Mouse (Mus musculus): ENCODE measurements around the gene Emp2.

The Emp2 gene

DNA sequence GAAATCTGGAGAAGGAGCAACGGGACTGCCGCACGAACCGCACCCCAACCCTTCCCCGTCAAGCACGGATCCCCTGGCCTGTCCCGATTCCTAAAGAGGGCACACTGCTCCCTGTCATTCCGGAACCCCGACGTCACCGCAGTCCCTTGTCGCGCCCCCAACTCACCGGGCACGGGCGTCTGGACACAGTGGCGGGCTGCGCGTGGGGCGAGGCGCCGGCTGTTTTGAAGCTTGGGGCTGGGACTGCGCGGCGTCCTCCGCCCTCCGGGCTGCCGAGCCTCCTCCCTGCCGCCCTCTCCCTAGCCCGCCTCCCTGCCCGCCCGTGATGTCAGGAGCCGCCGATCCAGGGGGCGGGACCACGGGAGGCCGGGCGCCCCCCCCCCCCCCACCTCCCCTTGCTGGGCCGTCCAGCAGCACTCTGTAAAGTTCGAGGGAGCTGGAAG lies at the start of gene Emp2:
Gene Emp2 (minus strand): TSS at position 323 of the 443 bp plus-strand sequence.
- in situ Hi-C loops (cut with MboI, MseI), result loop anchor here in 1 of 2 experiments (5.0 kb wide), 1 partner anchor 51 kb away; no protein-coding TSS in a partner anchor

DNA sequence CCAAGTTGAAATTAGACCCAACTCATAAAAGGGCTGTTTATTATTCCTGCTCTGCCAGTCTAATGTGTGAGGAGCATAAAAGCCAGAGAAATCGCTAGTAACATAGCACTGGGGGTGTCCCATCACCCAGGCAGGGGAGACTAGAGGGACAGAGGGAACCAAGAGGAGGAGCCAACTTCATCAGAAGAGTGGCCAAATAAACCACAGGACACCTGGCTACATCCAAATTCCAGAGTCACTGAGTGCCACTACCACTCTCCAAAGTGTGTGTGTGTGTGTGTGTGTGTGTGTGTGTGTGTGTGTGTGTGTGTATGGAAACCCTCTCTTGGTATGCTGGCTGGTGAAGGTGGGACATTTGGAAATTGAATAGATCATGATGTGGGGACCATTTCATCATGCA lies 49.3 kb upstream of the Emp2 start:
- in situ Hi-C loops (cut with MboI, MseI), result loop anchor here (10.0 kb wide), 2 partner anchors 58 to 1372 kb away; no protein-coding TSS in a partner anchor

DNA sequence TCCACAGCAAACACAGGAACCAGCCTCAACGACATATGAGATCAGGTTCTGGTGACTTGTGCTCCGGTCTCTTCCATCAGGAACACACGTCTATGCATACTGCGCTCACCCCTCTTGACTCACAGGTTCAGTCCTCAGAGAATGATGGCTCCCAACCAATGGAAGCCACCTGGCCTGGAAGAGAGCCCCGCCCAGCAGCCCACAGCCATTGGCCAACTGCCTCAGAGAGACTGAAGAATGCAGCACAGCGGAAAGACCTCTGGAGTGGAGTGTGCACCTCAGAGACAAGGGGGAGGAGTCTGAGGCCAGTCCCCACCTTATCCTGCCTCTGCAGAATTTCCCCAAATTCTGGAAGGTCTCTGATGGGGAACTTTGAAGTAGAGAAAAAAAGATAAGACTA lies 45.5 kb upstream of the Emp2 start:
- in situ Hi-C loops (cut with MboI, MseI), result loop anchor here in 1 of 2 experiments (10.0 kb wide), 1 partner anchor 1574 kb away; no protein-coding TSS in a partner anchor

DNA sequence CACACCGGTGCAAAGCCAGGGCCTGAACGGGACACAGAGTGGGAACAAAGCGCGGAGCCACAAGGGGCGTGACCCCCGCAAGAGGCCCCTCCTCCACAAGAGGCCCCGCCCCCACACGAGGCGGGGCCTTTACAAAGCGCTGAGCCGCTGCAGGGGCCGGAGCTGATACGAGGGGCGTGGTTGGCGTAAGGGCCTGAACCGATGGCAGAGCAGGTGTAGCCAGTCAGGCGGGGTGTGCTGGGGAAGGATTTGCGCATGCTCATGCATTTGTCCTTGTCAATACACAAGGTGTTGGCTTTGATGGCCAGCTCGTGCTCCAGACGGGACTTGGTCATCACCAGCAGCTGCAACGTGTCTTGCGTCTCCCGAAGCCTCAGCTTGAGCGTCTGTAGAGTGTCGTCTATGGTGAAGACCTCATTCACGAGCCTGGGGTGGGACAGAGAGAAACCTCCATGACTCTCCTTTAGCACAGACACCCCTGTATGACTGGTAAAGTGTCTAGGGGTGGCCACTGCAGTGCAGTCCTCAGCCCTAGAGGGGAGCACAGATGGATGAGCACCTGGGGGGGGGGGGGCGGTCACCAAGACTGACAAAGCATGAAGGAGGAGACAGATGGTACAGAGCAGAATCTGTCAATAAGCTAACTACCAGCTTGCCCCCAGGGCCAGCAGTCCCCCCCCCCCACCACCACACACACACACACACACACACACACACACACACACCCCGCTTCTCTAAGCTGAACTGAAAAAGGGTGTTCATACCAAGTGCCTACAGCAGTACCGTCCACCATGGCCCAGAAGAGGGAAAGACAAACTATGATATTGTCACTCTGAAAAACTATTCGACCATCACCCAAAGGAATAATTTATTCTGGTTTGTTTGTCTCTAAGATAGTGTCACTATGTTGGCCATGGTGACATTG lies 44.5 kb upstream of the Emp2 start:
- in situ Hi-C loops (cut with MboI, MseI), result loop anchor here in 1 of 2 experiments (10.0 kb wide), 1 partner anchor 1573 kb away; no protein-coding TSS in a partner anchor

DNA sequence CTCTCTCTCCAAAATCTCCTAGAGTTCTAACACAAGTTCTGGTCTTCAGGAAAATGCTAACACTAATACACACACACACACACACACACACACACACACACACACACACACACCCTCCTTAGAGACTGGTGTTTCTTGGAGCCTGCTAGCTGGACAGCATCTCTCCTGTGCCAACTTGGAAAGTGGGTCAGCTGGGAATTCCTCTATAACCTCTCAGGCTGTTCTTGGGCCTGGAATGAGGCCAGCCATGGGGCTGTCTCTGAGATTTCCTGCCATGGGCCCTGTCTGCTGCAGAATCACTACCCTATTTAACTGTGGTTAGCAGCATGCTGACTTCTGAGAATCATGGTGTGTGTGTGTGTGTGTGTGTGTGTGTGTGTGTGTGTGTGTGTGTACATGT lies 41.2 kb upstream of the Emp2 start:
- in situ Hi-C loops (cut with MboI, MseI), result loop anchor here in 1 of 2 experiments (10.0 kb wide), 1 partner anchor 1570 kb away; no protein-coding TSS in a partner anchor

DNA sequence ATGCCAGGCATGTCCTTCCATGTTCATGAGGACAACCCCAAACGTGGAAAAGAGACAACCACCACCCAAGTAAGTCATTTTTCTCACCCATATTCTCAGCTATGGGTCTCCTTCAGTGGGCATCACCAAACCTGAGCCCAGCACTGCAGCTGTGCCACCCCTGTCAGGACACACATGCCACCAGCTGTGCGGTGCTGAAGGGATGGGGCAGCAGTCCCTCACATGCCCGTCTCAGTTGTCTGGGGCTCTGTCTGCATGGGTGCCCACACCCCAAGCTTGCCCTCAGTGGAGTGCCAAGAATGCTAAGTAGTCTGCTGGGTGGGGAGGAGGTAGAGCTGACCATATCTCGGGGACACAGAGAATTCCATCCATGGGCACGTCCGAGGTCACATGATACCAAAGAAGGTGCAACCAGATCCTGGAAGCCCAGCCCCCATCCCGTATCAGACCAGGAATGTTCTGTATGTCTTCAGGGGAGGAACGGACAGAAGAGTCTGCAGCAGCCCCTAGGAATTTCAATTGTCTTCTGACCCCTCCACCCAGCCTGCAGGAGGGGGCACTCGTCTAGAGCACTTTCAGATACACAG lies 37.4 kb upstream of the Emp2 start:
- in situ Hi-C loops (cut with MboI, MseI), result loop anchor here in 1 of 2 experiments (10.0 kb wide), 1 partner anchor 1566 kb away; no protein-coding TSS in a partner anchor

DNA sequence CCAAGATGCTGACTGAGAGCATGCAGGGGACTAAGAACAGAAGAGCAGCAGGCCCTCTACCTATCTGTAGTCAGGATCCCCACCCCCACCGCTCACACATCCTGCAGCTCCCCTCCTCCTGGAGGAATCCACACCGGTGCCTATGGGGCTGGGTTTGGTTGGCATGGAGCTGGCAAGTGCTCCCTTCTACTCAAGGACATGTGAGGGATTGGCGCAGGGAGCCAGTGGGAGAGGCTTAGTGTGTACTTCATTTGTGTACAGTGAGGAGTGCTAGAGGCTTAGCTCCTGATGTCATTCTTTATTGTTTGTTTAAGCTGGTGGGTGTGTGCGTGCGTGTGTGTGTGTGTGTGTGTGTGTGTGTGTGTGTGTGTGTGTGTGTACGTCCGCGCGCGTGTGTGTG lies 36.1 kb upstream of the Emp2 start:
- in situ Hi-C loops (cut with MboI, MseI), result loop anchor here in 1 of 2 experiments (10.0 kb wide), 1 partner anchor 1565 kb away; no protein-coding TSS in a partner anchor

DNA sequence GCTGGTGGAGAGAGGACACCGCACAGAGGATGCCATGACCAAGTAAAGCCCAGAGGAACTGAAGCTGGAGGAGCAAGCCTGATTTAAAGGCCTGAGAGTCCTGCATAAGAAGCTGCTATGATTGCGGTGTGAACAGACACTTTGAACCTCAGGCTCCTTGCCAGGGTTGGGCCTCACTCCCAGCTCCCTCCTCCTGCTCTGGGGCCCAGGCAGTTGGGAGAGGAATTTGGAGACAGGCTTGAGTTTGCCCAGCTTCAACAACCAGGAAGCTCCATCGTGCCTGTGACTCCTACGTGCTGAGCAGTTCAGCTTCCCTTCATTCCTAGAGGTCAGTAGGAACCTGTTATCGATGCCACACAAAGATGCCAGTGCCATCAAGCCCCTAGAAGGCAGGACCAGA lies 35.7 kb upstream of the Emp2 start:
- in situ Hi-C loops (cut with MboI, MseI), result no loop called here

DNA sequence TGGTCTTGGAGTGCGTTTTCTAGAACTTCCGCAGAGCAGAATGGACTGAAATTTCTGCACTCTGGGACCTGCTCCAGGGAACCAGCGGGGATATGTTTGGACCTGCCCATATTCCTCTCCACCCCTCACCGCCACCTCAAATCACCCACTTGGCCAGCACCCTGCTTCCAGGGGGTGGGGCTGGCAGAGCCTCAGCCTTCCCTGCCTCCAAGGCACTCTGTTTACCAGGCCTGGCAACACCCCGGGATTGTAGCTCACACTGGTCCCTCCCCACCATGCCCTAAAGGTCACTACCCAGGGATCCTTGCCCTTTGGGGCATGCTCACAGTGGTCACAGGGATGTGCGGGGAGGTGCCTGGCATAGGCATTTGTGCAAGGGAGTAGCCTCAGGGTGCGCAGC lies 33.8 kb upstream of the Emp2 start:
- in situ Hi-C loops (cut with MboI, MseI), result no loop called here

DNA sequence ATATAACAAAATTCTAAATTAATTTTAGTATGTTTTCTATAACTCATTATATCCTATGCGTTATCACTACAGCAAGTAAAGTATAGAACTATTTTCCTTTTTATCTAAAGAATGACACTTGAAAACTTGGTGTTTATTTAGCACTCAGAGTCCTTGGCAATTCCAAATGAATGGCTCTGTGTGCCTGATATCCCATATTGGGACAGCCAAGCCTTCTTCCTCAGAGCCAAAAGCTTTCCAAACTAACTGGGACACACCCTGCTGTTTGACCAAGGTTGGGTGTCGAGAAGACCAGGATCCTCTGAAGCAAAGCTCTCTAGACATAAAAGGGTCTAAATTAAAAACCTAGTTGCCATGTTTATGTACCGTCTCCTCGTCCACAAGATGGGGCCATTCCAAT lies 27.3 kb upstream of the Emp2 start:
- in situ Hi-C loops (cut with MboI, MseI), result no loop called here

DNA sequence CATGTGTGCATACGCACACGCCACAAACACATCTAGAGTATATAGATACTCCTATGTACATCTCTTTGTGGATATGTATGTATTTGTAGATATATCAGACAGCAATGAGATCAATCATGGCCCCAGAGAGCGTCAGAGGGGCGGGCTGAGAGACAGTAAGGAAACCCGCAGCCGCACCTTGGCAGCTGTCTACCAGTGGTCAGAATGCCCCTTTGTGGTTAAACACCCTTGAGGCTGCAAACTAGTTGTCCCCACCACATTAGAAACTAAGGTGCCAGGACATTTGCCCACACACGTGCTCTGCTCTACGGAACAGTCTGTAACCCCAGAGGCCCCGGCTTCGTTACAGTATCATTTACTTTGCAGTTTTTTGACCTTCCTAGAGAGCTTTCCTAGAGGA lies 26.2 kb upstream of the Emp2 start:
- in situ Hi-C loops (cut with MboI, MseI), result no loop called here

DNA sequence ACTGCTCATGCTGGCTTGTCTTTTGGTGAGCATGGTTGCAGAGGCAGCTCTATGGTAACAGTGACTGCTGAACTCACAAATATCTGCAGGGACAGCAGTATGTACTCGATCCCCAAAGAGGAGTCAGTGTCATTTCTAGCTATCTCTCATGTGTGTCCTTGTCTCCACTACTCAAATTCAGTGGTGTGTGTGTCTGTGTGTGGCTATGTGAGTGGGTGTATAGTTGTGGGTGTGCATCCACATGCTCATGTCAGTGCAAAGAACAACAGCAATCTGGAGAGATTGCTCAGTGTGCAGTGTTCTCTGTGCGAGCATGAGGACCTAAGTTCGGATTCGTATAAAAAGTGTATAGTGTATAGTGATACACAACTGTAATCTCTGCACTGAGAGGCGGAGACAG lies 24.8 kb upstream of the Emp2 start:
- in situ Hi-C loops (cut with MboI, MseI), result no loop called here

DNA sequence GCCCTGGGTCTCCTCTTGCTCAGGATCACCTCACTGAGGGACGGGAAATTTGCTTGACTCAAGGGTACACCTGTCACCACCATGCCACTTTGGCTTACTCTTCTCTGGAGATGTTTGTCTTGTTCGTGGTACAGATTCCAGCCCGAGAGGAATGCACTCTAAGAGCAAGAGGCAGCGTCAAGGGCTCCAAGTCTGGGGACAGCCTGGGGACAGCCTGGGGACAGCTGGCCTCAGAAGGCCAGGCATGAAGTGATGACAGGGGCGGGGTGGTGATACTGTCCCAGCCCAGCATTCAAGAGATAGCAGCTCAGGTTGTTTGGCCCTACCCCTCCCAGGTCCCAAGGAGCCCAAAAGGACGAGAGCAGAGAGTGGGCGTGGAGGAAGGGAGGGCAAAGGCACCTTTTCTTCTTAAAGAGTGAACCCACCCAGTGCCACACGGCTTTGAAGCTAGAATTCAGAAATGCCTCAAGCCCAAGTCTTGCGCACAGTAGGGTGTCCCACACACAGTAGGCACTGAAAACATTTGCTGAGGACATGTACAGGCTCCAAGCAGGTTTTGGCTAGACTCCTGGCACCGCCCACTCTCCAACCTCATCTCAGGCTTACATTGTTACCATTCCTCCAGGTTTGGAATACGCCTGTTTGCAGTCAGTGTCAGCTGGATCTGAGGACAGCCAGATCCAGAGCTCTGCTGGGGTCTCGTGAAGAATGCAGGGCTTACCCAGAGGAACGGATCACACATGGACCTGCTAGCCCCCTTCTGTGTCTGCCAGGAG lies 23.8 kb upstream of the Emp2 start:
- in situ Hi-C loops (cut with MboI, MseI), result no loop called here

DNA sequence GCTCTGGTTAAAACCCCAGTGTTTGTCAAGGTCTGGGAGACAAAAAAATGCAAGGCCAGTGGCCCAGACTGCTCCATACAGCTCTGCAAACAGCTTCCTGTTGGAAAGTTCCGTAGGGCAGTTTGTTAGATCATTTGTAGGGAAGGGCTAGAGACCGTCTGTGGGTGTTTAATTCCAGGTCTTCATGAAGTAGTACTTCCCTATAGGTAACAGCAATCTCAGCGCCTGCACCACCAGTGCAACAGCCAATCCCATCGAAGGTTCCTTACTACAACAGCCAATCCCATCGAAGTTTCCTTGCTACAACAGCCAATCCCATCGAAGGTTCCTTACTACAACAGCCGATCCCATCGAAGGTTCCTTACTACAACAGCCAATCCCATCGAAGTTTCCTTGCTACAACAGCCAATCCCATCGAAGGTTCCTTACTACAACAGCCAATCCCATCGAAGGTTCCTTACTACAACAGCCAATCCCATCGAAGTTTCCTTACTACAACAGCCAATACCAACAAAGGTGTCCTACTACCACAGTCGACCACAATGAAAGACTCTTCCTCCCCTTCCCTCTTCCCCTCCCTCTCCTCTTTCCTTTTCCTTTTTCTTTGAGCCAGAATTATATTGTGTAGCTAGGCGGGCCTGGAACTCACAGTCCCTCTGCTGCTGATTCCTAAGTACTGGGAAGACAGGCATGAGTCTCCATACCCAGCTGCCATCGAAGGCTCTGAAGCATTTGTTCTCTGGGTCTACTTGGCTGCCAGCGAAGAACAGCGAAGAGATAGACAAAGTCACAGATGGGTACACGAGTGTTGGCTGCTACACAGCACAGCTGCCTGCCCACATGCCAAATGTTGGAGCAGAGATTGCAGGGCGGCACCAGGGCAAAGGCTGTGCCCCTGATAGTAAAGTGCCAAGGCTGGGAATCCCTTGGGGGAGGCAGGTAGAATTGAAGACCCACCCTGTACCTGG lies 23.0 kb upstream of the Emp2 start:
- in situ Hi-C loops (cut with MboI, MseI), result no loop called here

DNA sequence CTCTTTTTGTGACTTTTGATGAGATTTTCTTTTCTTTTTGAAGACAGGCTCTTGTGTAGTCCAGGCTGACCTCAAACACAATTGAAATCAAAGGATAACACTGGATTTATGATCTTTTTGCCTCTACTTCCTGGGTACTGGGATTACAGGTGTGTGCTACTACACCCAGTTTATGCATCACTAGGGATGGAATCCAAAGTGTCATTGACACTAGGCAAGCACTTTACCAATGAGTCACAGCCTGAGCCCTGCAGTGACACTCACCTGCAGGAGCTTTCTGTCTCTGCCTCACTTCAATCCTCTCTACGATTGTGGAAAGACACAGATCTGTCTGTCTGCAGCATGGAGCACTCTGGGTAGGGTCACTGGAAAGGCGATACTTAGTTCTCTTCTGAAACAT lies 22.2 kb upstream of the Emp2 start:
- in situ Hi-C loops (cut with MboI, MseI), result no loop called here

DNA sequence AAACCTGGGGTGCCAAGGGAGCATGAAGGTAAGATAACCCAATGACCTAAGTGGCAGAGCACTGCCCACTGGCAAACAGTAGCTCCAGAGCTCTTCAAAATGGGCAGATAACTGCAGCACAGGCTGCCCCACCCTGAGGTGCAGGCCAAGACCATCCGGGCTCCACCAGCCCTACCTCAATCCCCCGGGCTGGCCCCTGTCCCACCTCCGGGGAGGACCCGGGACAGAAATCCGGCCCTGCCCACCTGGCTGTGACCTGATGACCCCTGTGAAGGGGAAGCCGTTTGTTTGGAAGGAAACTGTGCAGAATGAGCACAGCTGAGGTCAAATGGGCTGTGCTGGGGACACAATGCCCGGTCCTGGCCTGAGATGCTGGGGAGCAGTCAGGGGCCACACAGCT lies 19.0 kb upstream of the Emp2 start:
- in situ Hi-C loops (cut with MboI, MseI), result no loop called here

DNA sequence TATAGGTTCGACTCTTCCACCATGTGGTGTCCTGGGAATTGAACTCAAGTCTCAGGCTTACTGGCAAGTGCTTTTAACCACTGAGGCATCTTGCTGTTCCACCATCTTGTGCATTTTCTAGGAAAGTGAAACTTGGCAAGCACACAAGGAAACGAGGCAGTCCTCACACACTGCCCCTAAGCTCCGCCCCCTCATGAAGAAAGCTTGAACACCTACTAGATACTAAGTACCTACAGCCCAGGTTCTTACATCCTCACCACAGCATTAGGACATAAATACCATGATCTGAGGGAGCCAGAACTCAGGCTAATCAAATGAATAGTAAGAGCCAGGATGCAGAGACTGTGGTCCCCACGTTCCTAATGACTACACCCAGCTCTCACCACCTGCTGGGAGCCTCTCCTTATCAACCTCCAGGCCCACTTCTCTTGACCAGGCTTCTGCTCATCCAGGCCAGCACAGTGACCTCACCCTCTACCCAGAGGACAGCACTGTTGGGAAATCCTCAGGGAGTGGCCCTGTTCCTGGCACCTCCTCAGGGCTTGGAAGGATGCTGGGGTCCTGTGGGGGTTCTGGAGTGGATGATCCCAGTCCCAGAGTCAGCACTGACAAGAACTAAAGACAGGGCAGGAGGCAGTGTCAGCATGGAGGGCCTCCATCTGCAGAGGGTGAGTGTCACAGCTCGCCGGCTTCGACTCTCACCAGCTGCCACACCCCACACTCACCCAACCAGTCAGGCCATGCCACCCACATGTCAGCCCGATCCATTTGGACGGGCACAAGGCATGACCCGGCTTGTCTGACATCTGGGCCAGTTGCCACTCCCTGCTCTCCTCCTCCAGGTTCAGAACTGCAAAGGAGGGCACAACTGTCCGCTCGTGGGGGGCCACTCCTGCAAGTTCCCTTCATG lies 17.1 kb upstream of the Emp2 start:
- in situ Hi-C loops (cut with MboI, MseI), result no loop called here

DNA sequence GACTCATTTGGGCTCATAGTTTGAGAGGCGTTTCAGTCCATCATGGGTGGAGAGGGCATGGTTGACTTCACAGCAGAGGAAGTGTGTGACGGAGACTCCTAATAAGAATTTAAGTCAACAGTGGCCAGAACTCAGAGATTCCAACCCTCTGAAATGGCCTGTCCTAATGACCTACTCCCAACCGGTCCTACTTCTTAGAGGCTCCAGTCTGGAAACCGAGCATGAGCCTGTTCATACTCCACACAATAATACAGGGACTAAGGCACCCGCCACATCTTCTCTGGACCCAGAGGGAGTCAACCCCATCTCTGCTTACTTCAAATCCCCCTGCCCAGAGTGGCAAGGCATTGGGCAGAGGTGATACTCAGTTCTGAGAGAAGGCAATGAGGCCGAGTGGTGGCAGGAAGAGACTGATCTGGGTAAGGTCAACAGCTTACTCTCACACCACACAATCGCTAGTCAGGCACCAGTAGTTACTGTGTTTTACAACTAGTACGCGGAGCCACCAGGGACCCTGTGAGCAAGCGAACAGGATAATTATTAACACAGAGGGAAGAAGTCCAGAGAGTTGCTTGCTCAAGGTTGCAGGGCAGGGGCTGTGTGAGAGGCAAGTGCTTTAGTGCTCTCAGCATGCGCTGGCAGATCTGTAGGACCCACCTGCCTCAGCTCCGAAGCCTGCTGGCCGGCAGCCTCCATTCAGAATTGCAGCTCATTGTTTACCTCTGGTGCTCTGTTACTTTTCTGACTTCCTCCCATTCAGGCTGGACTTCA lies 14.0 kb upstream of the Emp2 start:
- in situ Hi-C loops (cut with MboI, MseI), result loop anchor here in 1 of 2 experiments (10.0 kb wide), 1 partner anchor 1913 kb away; no protein-coding TSS in a partner anchor

All from T-helper 17 cell (primary cell).